Mouse (Mus musculus) bone marrow macrophage, adult 2 months (primary cell): ENCODE measurements at regions not wholly inside any gene's neighbourhood (a gene's known extent, or its start where the extent isn't known, plus 50 kb on each side); places are given as distances from the start of the nearest gene placed in this dataset.

ENCODE experiments used
- H3K27ac ChIP-seq: 2 replicates; pipeline ENCODE4 v1.5.1; 2012; ENCODE audit warnings: low read depth, low read length; ENCODE audit not compliant: insufficient read depth
- H3K4me1 ChIP-seq: 2 replicates; pipeline ENCODE4 v1.6.1; 2012; ENCODE audit warnings: low read length; ENCODE audit not compliant: control insufficient read depth, insufficient read depth
- H3K4me3 ChIP-seq: 2 replicates; pipeline ENCODE4 v1.5.1; 2012; ENCODE audit warnings: mild to moderate bottlenecking, low read length, moderate library complexity; ENCODE audit not compliant: insufficient read depth
- CTCF ChIP-seq: IDR thresholded peaks from 2 replicates; pipeline ENCODE4 v1.5.1; 2012; ENCODE audit warnings: low read depth, mild to moderate bottlenecking, low read length, moderate library complexity
- POLR2A ChIP-seq: IDR thresholded peaks from 2 replicates; pipeline ENCODE4 v1.6.1; 2012; ENCODE audit warnings: mild to moderate bottlenecking, low read depth, low read length, borderline replicate concordance

GRCm38 (mm10) chr2:133208498-133208897, 262.8 kb upstream of the Fermt1 start:
- H3K27ac ChIP-seq: no peak overlapping the region
- TF ChIP-seq POLR2A (no peak), CTCF (no peak)
- no peaks in the 10 kb centered on the region for H3K4me1 ChIP-seq
- H3K4me3 ChIP-seq: no peak overlapping the region

GRCm38 (mm10) chr2:133221762-133222556, 276.3 kb upstream of the Fermt1 start:
- TF ChIP-seq POLR2A (no peak), CTCF (no peak)
- Histone ChIP-seq H3K4me3 (no peak overlapping the region), H3K4me1 (no peaks in the 10 kb centered on the region), H3K27ac (no peak overlapping the region)

GRCm38 (mm10) chr2:133235175-133235920, 289.6 kb upstream of the Fermt1 start:
- Histone ChIP-seq H3K27ac (no peak overlapping the region), H3K4me1 (no peaks in the 10 kb centered on the region), H3K4me3 (no peak overlapping the region)
- no peak for TF ChIP-seq CTCF
- TF ChIP-seq POLR2A: no peak

- no peak for TF ChIP-seq CTCF
- no peak for TF ChIP-seq POLR2A
- no peak overlapping the region for H3K4me3 ChIP-seq
- H3K4me1 ChIP-seq: no peaks in the 10 kb centered on the region
- H3K27ac ChIP-seq: no peak overlapping the region
Measured at GRCm38 (mm10) chr2:133252131-133252530, 299.8 kb upstream of the Bmp2 start.

GRCm38 (mm10) chr2:133274424-133274823, 277.5 kb upstream of the Bmp2 start:
- H3K4me1 ChIP-seq: no peaks in the 10 kb centered on the region
- H3K27ac ChIP-seq: no peak overlapping the region
- H3K4me3 ChIP-seq: no peak overlapping the region
- TF ChIP-seq POLR2A: no peak
- TF ChIP-seq CTCF: no peak

- Histone ChIP-seq H3K4me1 (no peaks in the 10 kb centered on the region), H3K4me3 (no peak overlapping the region), H3K27ac (no peak overlapping the region)
- TF ChIP-seq POLR2A (no peak), CTCF (no peak)
Measured at GRCm38 (mm10) chr2:133278546-133278945, 273.4 kb upstream of the Bmp2 start.

- no peak for TF ChIP-seq POLR2A
- no peak for TF ChIP-seq CTCF
- no peaks in the 10 kb centered on the region for H3K4me1 ChIP-seq
- H3K27ac ChIP-seq: no peak overlapping the region
- no peak overlapping the region for H3K4me3 ChIP-seq
Measured at GRCm38 (mm10) chr2:133279275-133279674, 272.7 kb upstream of the Bmp2 start.

- H3K27ac ChIP-seq: no peak overlapping the region
- H3K4me1 ChIP-seq: no peaks in the 10 kb centered on the region
Measured at GRCm38 (mm10) chr2:133282692-133283091, 269.3 kb upstream of the Bmp2 start.

GRCm38 (mm10) chr2:133283709-133284108, 268.2 kb upstream of the Bmp2 start:
- Histone ChIP-seq H3K4me3 (no peak overlapping the region), H3K27ac (no peak overlapping the region), H3K4me1 (no peaks in the 10 kb centered on the region)
- no peak for TF ChIP-seq CTCF
- no peak for TF ChIP-seq POLR2A

More at GRCm38 (mm10) chr2:133282692-133283091, 269.3 kb upstream of the Bmp2 start:
- TF ChIP-seq POLR2A (no peak), CTCF (no peak)
- no peak overlapping the region for H3K4me3 ChIP-seq

- H3K4me3 ChIP-seq: no peak overlapping the region
- TF ChIP-seq CTCF (no peak), POLR2A (no peak)
Measured at GRCm38 (mm10) chr2:133294136-133294535, 257.8 kb upstream of the Bmp2 start.

More at GRCm38 (mm10) chr2:133294136-133294535, 257.8 kb upstream of the Bmp2 start:
- H3K4me1 ChIP-seq: no peaks in the 10 kb centered on the region
- no peak overlapping the region for H3K27ac ChIP-seq
